Mouse (Mus musculus): ENCODE measurements around the gene Cenpc1. TPM values are rescaled to one million over a fixed set of nuclear protein-coding genes. Genes with fewer than 3 reads are reported as not detected.

The Cenpc1 gene
- total RNA-seq (2015) (47.2 and 55.1 TPM in 2 replicates), total RNA-seq (2017) (39.5 and 50.5 TPM in 2 replicates)

GRCm38 (mm10) chr5:86065101-86065875 is at the start of gene Cenpc1:
Gene Cenpc1, minus strand, starts transcription at chr5:86065583.
- peak; percentile 78 for ATAC-seq (replicated peaks; ENCODE audit: poor library complexity)

- peak; percentile 53 for ATAC-seq (replicated peaks; ENCODE audit: poor library complexity)
These were observed 48.6 kb upstream of the Cenpc1 start for GRCm38 (mm10) chr5:86113997-86114396.

GRCm38 (mm10) chr5:86113037-86113436 is 47.7 kb upstream of the Cenpc1 start:
- peak; percentile 48 for ATAC-seq (replicated peaks; ENCODE audit: poor library complexity)

- ATAC-seq (replicated peaks; ENCODE audit: poor library complexity), result no peak
These were observed 45.7 kb upstream of the Cenpc1 start for GRCm38 (mm10) chr5:86111074-86111473.

- ATAC-seq (replicated peaks; ENCODE audit: poor library complexity), result no peak
These were observed 41.2 kb upstream of the Cenpc1 start for GRCm38 (mm10) chr5:86106610-86107009.

- ATAC-seq (replicated peaks; ENCODE audit: poor library complexity), result no peak
These were observed 36.8 kb upstream of the Cenpc1 start for GRCm38 (mm10) chr5:86102176-86102575.

GRCm38 (mm10) chr5:86100621-86101020 is 35.2 kb upstream of the Cenpc1 start:
- peak; percentile 87 for ATAC-seq (replicated peaks; ENCODE audit: poor library complexity)

GRCm38 (mm10) chr5:86098988-86099387 is 33.6 kb upstream of the Cenpc1 start:
- peak; percentile 70 for ATAC-seq (replicated peaks; ENCODE audit: poor library complexity)

- ATAC-seq (replicated peaks; ENCODE audit: poor library complexity), result 0 out of 2 replicates have a peak, but pooled peaks have one; percentile 17
These were observed 29.4 kb upstream of the Cenpc1 start for GRCm38 (mm10) chr5:86094754-86095153.

GRCm38 (mm10) chr5:86086751-86087150 is 21.4 kb upstream of the Cenpc1 start:
- peak; percentile 81 for ATAC-seq (replicated peaks; ENCODE audit: poor library complexity)

- peak; percentile 97 for ATAC-seq (replicated peaks; ENCODE audit: poor library complexity)
These were observed 19.6 kb upstream of the Cenpc1 start for GRCm38 (mm10) chr5:86084979-86085378.

- ATAC-seq (replicated peaks; ENCODE audit: poor library complexity), result no peak
These were observed 18.6 kb upstream of the Cenpc1 start for GRCm38 (mm10) chr5:86083987-86084386.

- peak; percentile 94 for ATAC-seq (replicated peaks; ENCODE audit: poor library complexity)
These were observed 13.4 kb upstream of the Cenpc1 start for GRCm38 (mm10) chr5:86078720-86079334.

GRCm38 (mm10) chr5:86072756-86073386 is 7.5 kb upstream of the Cenpc1 start:
- no peak for ATAC-seq (replicated peaks; ENCODE audit: poor library complexity)

- peak; percentile 56 for ATAC-seq (replicated peaks; ENCODE audit: poor library complexity)
These were observed 6.2 kb upstream of the Cenpc1 start, which contains the start of gene Stap1 for GRCm38 (mm10) chr5:86071538-86071937. Gene Stap1, plus strand, starts transcription at chr5:86071746.

- ATAC-seq (replicated peaks; ENCODE audit: poor library complexity), result no peak
These were observed 3.7 kb upstream of the Cenpc1 start for GRCm38 (mm10) chr5:86069121-86069520.

- peak; percentile 2; the same call in 1 of the 2 replicates for ATAC-seq (replicated peaks; ENCODE audit: poor library complexity)
These were observed 3.1 kb upstream of the Cenpc1 start for GRCm38 (mm10) chr5:86068451-86068850.

GRCm38 (mm10) chr5:86066551-86066929 is 1.2 kb upstream of the Cenpc1 start:
- peak; percentile 56 for ATAC-seq (replicated peaks; ENCODE audit: poor library complexity)

- ATAC-seq (replicated peaks; ENCODE audit: poor library complexity), result 0 out of 2 replicates have a peak, but pooled peaks have one; percentile 2
These were observed 630 bp upstream of the Cenpc1 start for GRCm38 (mm10) chr5:86065876-86066550.

GRCm38 (mm10) chr5:86063501-86063900 is 1.9 kb downstream of the Cenpc1 start:
- ATAC-seq (replicated peaks; ENCODE audit: poor library complexity), result no peak

- ATAC-seq (replicated peaks; ENCODE audit: poor library complexity), result no peak
These were observed 35.6 kb downstream of the Cenpc1 start for GRCm38 (mm10) chr5:86029820-86030219.

Measured in megakaryocyte progenitor cell, adult 5-6 weeks (primary cell).